Mouse (Mus musculus) cerebellum, adult 11 months (tissue): ENCODE measurements around the gene Kctd7.

Experiments
- DNase-seq: peaks from one replicate; pipeline ENCODE4 v3.0.0; 2022

Kctd7 gene

DNA sequence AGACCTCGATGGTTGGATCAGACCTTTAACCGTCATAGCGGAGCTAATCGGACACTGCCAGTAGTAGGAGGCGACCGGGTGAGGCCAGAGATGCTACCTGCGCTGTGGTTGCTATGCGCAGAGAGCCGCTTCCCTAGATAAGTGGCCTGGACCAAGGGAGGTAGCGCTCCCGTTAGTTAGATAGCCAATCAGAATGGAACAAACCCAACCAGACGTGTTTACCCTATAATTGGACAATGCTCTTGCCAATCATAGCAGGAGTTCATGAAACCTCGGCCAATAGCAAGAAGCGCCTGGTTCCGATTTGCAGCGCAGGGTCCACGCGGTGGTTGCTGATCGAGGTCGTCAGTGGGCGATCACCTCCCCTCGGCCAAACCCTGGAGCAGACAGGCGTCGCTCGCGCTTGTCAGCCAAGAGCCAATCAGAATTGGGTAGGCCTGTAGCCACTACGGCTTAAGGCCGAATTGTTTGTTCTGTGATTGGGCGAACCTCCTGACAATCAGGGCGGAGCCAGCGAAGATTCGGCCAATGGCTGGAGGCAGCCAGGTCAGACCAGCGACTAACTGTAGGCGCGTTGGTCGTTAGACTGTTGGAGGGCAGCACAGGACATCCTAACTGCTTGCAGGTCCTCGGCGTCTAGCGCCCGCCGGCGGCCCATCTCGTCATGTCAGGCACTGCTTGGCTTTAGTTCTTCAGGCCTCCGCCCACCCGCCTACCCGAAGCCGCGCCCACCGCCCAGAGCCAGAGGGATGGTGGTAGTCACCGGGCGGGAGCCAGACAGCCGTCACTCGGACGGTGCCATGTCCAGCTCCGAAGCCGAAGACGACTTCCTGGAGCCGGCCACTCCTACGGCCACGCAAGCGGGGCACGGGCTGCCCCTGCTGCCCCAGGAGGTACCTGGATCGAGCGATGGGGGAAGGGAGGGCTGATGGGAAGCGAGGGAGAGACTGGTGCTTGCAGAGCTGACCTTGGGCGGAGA lies at the start of gene Kctd7:
Gene Kctd7 (plus strand): TSS at position 528 of the 979 bp plus-strand sequence.
- DNase-seq, result peak; percentile 97

DNA sequence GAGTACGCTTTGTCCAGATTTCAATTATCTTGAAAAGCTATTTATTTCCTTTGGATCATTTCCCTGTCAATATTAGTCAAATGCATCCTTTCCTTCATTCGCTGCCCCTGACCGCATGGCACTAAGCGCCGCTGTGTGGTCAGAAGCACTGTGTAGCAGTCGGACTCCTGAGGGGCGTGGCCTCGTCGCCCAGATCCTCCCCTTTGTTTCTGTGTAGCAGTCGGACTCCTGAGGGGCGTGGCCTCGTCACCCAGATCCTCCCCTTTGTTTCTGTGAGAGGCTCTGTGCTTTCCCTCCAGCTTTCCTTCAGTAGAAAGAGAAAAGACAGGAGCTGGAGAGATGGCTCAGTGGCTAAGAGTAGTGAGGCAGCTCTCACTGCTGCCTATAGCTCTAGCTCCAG lies 47.9 kb upstream of the Kctd7 start:
- DNase-seq, result no peak

DNA sequence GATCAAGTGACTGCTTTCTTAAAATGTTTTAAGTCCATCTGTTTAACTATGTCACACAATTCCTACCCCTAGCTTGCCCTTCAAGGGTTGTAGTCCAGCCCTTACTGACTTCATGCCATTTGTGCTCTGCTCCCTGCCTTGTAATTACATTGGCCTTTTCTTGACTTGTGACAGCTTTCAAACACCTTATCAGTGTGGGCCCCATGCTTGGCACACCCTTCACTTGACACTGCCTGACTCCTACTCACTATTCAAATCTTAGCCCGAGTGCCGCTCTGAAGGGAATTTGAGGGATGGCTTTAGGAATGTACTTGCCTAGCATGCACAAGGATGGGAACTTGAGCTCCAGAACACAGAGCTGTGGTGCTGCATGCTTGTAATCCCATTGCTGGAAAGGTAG lies 46.8 kb upstream of the Kctd7 start:
- DNase-seq, result no peak

DNA sequence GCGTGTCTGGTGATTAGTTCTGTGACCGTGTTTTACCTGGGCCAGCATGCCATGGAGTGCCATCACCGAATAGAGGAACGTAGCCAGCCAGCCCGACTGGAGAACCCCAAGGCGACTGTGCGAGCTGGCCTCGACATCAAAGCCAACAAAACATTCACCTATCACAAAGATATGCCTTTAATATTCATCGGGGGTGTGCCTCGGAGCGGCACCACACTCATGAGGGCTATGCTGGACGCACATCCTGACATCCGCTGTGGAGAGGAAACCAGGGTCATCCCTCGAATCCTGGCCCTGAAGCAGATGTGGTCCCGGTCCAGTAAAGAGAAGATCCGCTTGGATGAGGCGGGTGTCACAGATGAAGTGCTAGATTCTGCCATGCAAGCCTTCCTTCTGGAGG lies 42.9 kb upstream of the Kctd7 start:
- DNase-seq, result no peak

DNA sequence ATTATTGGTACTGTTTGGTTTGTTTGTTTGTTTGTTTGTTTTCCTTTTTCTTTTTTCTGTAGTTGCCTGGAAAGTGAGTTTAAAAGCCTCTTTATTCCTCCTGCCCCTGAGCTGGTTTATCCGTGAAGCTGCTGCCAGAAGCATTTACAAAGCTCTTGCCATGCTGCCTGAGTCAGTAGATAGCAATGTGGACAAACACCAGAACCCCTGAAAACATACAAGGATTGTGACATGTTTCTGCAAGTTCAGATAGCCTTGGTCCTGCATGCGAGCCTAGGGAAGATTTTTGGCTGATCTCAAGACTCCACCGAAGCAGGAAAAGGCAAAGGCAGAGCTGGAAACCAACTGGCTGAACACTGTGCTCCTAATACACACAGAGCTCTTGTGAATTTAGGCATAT lies 35.3 kb upstream of the Kctd7 start:
- DNase-seq, result no peak

DNA sequence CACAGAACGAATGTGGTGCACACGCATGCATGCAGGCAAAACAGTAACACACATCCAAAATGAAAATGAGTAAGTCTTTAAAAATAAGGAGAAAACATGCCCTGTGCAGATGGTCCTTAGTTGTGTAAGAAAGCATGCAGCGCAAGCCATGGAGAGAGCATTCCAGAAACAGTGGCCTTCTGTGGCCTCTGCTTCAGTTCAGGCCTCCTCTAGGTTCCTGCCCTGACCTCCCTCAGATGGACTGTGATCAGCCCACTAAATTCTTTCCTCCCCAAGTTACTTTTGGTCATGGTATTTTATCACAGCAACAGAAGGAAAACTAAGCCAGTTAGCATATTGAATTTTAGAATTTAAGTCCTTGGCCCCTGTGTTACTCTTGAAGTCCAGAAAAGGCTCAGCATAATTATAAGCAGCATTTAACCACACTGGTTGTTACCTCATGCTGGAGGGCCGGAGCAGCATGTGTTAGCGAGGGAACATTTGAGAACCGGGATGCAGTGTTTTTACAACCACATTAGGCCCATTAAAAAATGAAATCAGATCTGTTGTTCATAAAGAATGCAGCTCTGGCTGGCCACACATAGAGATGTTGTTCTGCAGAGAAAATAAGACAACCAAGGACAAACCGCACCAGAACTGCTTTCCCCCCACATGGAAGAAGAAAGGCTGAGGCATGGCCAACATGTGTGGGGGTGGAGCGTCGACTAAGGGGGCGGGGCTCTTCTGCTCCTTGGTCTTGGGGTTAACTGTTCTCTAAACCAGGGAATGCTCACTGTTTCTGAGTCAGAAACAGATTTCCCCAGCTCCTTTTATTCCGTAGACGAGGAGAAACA lies 33.8 kb upstream of the Kctd7 start:
- DNase-seq, result no peak

DNA sequence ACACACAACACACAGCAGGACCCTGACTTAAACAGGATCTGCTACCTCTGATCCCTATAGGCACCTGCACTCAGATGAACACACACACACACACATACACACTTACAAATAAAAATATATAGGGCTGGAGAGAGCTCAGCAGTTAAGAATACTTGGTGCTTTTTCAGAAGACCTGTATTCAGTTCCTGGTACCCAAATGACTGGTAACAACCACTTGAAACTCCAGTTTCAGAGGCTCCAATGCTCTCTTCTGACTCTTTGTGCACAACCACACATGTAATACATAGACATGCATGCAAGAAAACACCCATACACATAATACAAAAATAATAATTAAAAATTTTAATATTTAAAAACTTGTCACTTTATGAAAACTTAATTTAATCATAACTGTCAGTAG lies 32.0 kb upstream of the Kctd7 start:
- DNase-seq, result no peak

DNA sequence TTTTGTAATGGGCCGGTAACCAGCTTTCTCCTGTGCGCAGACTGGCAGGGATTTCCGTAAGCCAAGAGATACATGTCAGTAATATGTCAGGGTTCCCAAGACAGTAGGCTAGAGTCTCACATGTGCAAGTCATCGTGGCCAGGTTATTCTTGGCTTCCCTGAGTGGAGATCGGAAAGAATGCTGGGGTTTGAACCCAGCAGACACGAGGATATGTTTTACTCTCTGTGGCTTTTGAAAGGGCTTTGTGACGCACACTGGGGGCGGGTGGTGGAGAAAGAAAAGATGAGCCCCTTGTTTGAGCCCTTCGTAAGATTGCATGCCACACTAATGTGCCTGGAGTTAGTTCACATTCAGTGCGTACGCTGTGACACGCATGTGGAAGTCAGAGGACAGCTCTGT lies 28.5 kb upstream of the Kctd7 start:
- no peak for DNase-seq

DNA sequence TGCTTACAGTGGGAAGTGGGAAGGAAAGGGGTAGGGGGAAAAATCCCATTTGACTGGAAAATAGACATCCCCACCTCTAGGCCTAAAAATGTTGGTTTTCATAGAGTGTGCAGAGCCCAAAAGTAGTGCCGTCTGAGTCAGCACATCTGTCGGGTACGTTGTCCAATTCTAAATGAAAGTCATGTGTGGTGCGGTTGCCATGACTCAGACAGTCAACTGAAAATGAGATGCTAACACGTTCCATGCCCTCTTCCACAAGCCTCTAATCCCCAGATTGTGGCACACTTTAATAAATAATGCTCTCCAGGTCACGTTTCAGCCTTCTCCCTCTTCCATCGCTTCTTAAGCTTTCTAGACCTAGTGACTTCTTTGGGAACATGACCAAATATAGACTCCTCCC lies 27.8 kb upstream of the Kctd7 start:
- no peak for DNase-seq

DNA sequence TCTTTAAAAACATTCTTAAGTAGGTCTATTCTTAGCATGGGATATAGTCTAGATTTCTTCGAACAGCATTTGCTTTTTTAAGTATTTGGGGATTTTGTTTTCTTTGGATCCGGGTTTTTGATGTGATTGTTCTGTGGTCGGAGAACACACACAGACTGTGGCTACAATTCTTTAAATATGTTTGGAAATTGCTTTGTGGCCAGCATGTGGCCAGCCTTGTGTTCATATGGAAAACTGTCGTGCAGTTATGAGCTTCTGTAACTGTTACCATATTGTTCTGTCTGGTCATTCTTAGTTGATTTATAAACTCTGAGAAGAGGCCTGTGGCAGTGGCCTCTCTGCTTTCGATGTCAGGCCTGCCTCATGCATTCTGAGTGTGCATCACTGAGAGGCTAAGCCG lies 26.7 kb upstream of the Kctd7 start:
- no peak for DNase-seq

DNA sequence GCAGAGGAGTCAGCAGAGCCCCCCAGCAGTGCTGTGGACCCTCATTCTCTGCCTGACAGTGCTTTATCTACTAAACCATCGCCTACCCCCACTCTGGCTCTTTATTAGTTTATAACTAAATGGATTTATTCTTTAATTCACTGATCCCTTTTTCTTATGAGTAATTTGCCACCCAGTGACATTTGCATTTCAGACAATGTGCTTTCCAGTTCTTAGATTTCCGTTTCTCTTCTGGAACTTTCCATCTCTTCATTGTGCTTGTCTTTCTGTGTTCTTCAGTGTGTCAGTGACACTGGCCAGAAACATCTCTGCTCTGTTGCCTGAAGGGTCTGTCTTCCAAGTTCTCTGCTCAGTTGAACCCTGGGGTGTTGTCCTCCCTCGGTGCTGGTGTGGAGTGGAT lies 25.4 kb upstream of the Kctd7 start:
- DNase-seq, result no peak

DNA sequence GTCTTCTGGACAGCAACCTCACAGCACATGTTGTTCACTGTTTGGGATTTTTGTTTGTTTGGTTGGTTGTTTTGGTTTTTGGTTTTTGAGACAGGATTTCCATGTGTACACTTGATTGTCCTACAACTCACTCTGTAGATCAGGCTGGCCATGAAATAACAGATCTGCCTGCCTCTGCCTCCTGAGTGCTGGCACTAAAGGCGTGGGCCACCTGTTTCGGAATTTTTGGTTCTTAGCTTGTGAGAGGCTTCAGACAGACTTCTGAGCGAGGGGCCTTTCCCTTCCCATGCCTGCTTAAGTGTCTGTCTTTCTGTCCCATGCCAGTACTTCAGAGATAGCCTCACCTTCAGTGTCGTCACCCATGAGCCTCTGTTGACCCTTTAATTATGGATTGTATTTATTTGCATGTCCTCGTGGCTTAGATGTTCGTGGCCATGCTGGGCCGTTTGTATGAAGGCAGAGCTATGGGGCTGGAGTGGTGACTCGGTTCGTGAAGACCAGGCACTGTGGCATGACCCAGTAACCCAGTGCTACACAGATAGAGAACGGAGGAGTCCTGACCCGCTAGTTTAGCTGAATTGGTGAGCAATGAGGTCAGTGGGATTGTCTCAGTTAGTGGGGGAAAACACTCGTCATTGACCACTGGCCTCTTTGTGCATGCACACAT lies 24.5 kb upstream of the Kctd7 start:
- no peak for DNase-seq

DNA sequence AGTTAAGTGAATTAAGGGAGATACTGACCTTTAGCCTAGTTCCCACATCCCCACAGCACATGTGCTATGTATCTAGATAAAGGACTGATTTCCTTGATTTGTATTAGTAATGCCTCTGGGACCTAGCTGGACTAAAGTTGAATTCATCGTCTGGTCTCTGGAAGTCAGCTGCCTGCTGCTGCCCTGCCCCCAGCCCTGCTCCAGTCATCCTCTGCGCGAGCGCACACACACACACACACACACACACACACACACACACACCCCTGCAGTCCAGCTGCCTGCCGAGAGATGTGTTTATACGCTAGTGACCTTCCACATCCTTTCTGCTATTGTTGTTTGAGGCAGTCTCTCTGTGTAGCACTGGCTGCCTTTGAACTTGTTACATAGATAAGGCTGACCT lies 23.8 kb upstream of the Kctd7 start:
- no peak for DNase-seq

DNA sequence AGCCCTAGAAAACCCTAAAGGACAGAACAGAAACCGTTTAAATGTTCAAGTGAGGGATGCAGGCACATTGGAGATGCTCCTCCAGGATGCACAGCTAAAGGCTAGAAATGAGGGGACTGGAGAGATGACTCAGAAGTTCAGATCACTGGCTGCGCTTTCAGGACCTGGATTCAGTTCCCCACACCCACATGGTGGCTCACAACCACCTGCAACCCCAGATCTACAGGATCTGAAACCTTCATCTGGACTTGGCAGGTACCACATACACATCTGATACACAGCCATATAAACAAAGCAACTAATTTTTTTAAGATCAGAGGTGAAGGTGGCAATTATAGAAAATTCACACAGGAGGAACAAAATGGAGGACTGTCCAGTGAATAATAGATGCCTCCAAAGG lies 22.3 kb upstream of the Kctd7 start:
- no peak for DNase-seq

DNA sequence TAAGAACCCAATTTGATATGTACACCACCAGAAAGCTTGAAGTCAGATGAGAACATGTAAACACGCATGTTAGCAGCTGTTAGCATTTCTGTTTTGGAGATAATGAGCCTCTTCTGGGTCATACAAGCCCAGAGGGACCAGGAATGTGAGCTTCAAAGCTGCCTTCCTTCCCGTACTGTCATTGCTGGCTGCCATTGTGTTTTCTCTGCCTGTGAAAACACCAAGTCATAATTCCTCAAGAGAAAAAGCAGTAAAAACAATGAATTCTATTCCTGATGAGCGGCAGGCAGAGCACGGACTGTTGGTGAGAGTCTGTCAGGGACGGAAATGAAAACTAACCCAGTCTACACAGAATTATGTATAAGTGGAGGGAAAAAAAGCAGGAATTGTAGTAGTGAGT lies 20.4 kb upstream of the Kctd7 start:
- no peak for DNase-seq

DNA sequence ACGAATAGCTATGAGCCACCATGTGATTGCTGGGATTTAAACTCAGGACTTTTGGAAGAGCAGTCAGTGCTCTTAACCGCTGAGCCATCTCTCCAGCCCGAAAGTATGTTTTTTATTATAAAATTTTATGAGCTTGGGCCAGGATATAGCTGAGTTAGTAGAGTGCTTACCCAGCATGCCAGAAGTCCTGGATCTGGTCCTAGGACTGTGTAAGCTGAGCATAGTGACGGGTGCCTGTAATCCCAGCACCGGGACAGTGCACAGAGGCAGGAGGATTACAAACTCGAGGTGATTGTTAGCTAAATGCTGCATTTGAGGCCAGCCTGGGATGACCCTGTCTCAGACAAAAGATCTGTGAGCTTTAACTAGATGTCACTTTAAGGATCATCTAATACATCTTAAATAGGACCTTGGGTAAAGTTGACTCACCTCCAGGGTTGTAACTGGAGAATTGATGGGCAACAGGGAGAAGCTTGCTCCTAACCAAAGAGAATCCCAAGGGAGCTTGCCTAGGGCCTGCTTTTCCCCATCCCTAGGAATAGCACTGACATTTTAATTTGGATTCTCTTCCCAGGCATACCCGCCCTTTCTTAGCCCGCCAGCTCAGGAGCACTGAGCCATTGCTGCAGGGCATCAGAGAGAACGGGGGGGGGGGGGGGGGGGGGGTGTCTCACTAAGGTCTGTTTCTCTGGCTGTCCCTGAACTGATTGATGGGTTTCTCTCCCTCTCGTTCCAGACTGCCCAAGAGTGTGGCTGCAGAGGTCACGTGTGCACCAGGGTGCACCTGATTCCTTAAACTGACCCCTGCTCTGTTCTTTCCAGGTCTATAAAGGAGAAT lies 15.8 kb upstream of the Kctd7 start:
- no peak for DNase-seq

DNA sequence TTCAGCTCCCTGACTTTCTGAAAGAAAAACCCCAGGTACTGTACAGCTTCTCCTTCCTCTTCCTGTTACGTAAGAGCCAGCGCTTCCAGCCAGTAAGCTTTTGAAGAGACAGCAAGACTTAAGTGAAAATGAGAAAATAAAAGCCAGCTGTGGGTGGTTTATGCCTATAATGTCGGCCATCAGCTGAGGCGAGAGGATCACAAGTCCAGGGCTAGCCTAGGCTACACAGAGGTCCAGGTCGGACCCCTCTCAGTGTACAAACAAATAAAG lies 15.2 kb upstream of the Kctd7 start:
- no peak for DNase-seq

DNA sequence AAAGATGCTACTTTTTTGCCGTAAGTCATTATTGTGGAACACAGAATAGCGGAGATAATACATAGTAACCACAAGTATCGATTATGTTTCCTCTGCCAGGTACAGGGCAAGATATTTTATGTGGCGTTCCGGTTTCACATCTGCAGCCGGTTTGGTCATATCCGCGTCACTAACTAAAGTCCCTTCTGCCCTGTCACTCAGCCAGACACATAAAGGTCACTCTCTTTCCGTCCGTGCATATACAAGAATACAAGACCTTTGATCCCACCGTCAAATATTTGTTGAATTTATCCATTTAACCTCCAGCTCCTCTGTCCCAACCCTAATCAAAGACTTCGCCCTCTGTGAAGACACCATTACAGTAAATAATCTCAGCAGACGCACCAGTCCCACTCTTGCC lies 8.1 kb upstream of the Kctd7 start:
- DNase-seq, result no peak

DNA sequence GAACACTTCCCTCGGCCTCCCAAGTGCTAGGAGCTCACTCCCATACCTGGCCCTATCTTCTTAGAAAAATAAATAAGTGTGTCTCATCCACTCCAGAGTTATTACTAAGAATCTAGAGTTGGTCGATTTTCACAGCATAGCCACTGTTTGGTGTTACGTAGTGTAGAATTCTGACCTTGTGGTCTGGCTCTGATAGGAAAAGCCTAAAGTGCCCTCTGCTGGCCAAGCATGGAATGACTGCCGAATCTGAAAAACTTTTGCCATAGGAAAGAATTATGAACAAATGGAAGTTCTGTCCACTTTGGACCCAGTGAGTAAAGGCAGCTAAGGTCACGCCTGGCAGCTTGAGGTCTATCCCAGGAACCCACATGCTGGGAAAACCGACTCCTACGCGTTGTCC lies 5.3 kb upstream of the Kctd7 start:
- DNase-seq, result peak; percentile 71

DNA sequence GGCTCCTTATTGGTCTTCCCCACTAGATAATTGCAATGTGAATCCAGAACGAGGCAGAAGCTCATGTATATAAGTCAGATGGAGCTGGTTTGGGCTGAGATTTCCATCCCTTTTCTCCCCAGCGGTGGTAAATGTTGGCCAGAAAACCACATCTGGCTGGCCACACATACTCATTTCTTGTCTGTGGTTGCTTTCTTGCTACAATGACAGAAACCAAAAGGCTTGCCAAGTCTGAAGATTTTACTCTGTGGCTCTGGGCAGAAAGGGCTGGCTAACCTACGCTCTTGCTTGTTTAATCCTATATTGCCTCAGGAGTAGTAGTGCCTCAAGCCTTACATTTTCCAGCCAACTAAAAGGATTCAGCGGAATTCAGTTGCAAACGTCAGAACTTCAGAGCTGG lies 3.5 kb upstream of the Kctd7 start:
- DNase-seq, result no peak

DNA sequence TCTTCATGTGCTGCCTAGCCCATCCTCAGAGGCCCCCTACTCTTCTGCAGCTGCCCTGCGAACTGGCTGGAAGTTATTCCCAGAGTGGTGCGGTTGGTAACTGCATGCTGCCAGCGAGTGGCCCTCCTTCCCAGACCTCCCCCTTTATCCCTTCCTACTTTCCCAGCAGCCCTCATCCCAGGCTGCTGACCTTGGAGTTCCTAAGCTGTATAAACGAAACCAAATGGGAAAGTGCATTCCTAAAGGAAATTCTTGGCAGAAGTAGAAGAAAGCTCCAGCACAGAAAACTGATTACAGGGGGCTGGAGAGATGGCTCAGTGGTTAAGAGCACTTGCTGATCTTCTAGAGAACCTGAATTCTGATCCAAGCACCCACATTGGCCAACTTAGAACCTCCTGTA lies 2.6 kb upstream of the Kctd7 start:
- DNase-seq, result no peak

DNA sequence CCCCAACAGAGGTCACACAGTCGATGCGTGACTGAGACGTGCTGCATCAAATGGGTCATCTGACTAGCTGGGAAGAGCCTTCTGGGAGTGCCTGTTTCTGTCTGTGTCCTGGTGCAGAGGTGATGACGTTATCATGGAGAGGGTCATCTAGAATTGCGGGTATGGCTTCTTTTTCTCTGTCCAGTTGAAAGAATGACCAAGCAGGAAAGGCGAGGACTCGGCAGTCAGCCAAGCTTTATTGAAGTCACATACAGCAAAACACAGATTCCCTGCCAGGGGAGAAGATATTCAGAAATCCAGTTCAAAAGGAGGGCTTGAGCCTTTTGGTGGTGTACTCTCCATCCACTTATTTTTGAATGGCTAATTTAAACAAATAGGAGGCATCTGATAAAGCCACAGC lies 1.6 kb upstream of the Kctd7 start:
- DNase-seq, result no peak

DNA sequence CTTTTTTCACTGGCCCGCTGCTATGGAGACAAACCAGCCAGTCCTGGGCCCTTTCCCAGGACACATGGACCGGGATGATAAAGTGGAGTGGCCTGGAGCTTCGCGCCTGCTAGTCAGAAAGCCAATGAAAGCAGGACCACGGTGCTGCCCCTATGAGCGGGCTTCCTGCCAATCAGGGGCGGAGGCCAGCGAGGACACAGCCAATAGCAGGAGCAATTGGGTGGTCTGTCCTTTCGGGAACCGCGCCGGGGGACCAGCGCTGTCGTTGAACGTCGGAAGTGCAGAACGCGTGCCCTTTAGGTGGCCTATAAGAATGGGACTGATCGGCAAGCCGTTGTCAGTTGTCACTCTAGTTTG lies 706 bp upstream of the Kctd7 start:
- DNase-seq, result peak; percentile 77
